Mouse (Mus musculus) thymus, postnatal 4 days (tissue): Measurements from ENCODE around the gene Prkd1.

Experiments
- DNase-seq: peaks from one replicate; pipeline ENCODE4 v3.0.0; 2021

Prkd1 gene

GRCm38 (mm10) chr12:50314634-50315033 lies 334.3 kb downstream of the Prkd1 start:
- DNase-seq = no peak

- no peak for DNase-seq
These were observed 339.6 kb downstream of the Prkd1 start for GRCm38 (mm10) chr12:50309276-50309675.

GRCm38 (mm10) chr12:50301334-50301733 lies 347.6 kb downstream of the Prkd1 start:
- no peak for DNase-seq

- DNase-seq = no peak
These were observed 352.8 kb downstream of the Prkd1 start for GRCm38 (mm10) chr12:50296067-50296466.

GRCm38 (mm10) chr12:50295549-50295948 lies 353.3 kb downstream of the Prkd1 start:
- DNase-seq = no peak

GRCm38 (mm10) chr12:50292834-50293233 lies 356.1 kb downstream of the Prkd1 start:
- DNase-seq = no peak
